Mouse (Mus musculus) testis, adult 2 months (tissue): ENCODE measurements at regions not wholly inside any gene's neighbourhood (a gene's known extent, or its start where the extent isn't known, plus 50 kb on each side); places are given as distances from the start of the nearest gene placed in this dataset.

Experiments
- H3K27ac ChIP-seq: fragments of 200-500 bp; 2 replicates; pipeline ENCODE4 v1.5.1; 2012; ENCODE audit warnings: low read depth, low read length; ENCODE audit not compliant: control insufficient read depth, insufficient read depth
- H3K27me3 ChIP-seq: fragments of 200-500 bp; 2 replicates; pipeline ENCODE4 v1.6.1; 2012; ENCODE audit warnings: mild to moderate bottlenecking, low read length, moderate library complexity; ENCODE audit not compliant: control insufficient read depth, insufficient read depth
- H3K36me3 ChIP-seq: fragments of 200-500 bp; 2 replicates; pipeline ENCODE4 v1.6.1; 2012; ENCODE audit warnings: mild to moderate bottlenecking, low read length; ENCODE audit not compliant: control insufficient read depth, insufficient read depth
- H3K4me1 ChIP-seq: fragments of 200-500 bp; 2 replicates; pipeline ENCODE4 v1.6.1; 2012; ENCODE audit warnings: low read length; ENCODE audit not compliant: control insufficient read depth, insufficient read depth
- H3K4me3 ChIP-seq: fragments of 200-500 bp; 2 replicates; pipeline ENCODE4 v1.5.1; 2012; ENCODE audit warnings: low read depth, mild to moderate bottlenecking, low read length, moderate library complexity, mixed read lengths; ENCODE audit not compliant: control insufficient read depth
- CTCF ChIP-seq: fragments of 200-500 bp; IDR thresholded peaks from 2 replicates; pipeline ENCODE4 v1.5.1; 2012; ENCODE audit warnings: low read depth, mild to moderate bottlenecking, inconsistent platforms, low read length, moderate library complexity; ENCODE audit not compliant: control insufficient read depth, insufficient read depth, insufficient replicate concordance
- POLR2A ChIP-seq: fragments of 200-500 bp; IDR thresholded peaks from 2 replicates; pipeline ENCODE4 v1.6.1; 2012; ENCODE audit warnings: low read depth, mild to moderate bottlenecking, inconsistent platforms, low read length, moderate library complexity; ENCODE audit not compliant: control insufficient read depth

DNA sequence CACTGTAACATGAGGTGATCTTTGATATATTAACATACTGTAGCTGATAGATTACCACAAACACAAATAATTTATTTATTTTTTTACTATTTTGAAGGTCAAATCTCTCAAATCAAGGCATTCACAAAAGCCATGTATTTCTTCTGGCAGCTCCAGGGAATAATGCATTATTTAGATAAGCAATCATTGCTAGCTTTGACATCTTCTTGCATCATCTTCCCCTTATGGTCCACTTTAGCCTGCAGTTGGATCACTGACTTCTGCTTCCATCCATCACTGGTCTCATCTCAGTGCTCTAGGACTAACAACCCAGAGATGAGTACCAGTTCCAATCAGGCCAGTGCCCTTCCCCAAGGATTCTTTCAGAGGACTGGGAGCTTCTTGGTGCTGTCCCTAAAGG lies 95.3 kb upstream of the Actbl2 start:
- Histone ChIP-seq H3K4me1 (no peaks in the 10 kb centered on the region), H3K27ac (no peak overlapping the region), H3K27me3 (no peaks in the 10 kb centered on the region), H3K4me3 (no peak overlapping the region), H3K36me3 (no peaks in the 10 kb centered on the region)
- no peak for TF ChIP-seq POLR2A
- no peak for TF ChIP-seq CTCF

DNA sequence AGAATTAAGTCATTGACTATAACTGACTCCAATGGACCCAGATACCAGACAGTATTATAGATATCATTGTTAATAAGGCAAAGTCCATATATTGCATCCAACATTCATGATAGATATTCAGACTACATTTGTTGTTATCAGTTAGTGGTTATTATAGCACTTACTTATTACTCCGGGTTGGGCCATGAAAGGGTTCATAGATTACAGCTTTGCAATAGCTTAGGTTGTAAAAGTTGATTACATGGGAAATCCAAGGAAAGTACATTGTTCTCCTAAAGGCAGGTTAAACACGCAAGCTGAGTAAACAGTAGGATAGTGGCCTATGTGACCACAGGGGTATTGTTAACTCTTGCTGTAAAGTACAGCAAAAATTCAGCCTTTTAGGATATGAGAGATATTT lies 89.3 kb upstream of the Actbl2 start:
- H3K4me1 ChIP-seq, result no peaks in the 10 kb centered on the region
- no peaks in the 10 kb centered on the region for H3K27me3 ChIP-seq
- H3K4me3 ChIP-seq, result no peak overlapping the region
- H3K27ac ChIP-seq, result no peak overlapping the region
- no peaks in the 10 kb centered on the region for H3K36me3 ChIP-seq
- no peak for TF ChIP-seq CTCF
- no peak for TF ChIP-seq POLR2A

DNA sequence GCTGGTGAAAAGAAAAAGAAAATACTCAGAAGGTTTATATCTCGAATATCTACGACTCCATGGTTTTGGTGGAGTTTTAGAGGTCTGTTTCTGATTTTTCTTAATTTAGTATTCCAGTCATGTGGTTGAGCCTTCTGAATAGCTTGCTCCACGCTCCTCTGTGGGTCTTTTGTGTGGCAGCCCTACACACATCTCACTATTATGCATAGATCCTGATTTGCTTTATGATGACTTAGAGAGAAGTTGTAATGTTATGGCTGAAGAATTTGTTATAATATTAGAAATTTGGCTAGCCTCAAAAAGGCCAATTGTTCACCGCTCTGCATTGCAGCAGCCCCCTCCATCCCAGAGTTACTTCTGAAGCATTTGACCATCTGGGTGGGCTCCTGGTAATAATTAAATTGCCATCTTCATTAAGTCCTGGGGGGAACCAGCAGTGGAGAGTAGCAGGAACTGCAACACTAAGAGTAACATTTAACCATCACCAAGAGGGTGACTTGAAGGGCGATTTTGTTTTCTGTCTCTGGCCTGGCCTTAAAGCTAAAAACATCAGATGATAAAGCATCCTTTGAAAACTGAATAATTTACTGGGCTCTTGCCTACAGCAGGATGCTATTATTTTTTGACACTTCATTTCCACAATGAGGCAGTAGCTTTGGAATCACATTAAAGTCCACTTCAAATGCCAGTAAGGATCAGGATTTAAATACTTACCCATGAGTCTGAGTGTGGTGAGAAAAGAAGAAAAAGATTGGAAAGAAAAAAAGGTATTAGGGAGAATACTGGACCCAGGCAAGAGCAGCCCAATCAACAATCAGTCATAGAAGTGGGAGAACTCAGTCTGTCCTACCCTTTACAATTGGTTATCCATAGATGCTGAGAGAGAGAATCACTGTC lies 84.3 kb upstream of the Actbl2 start:
- TF ChIP-seq POLR2A, result no peak
- Histone ChIP-seq H3K4me3 (no peak overlapping the region), H3K36me3 (no peaks in the 10 kb centered on the region), H3K4me1 (no peaks in the 10 kb centered on the region), H3K27ac (no peak overlapping the region), H3K27me3 (no peaks in the 10 kb centered on the region)

DNA sequence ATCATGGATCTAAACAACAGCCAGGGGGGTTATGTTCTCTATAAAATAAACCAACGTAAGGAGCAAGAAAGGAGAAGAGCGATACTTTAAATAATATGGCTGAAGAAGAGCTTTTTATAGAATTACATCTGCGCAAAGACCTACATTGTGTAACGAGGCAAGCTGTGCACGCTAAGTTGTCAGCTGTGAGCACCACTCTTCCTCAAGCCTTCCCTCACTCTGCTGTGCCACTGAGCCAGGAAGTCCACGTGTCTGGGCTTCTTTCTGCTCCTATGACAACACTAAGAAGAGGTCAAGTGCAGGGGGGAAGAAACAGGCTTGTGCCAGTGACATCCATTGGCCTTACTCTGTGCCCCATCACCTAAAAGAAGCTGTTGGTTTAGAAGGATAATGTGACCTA lies 75.6 kb upstream of the Actbl2 start:
- Histone ChIP-seq H3K36me3 (no peaks in the 10 kb centered on the region), H3K4me1 (no peaks in the 10 kb centered on the region), H3K27me3 (no peaks in the 10 kb centered on the region), H3K27ac (no peak overlapping the region), H3K4me3 (no peak overlapping the region)
- no peak for TF ChIP-seq POLR2A
- TF ChIP-seq CTCF, result no peak

DNA sequence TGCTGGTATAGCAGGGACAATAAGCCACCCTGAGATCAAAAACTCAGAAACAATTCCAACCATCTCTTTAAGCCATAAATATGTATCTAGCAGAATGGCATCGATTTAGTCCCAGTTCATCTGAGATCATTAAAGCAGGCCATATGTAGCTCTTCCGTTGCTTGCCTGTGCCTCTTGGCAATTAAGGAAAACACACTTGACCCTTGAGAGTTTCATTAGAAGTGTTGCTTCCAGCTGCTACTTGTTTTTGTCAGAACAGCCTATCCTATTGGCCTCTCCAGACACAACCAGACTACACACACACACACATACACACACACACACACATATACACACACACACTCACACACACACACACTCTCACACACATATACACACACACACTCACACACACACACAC lies 71.5 kb upstream of the Actbl2 start:
- no peaks in the 10 kb centered on the region for H3K27me3 ChIP-seq
- no peak overlapping the region for H3K4me3 ChIP-seq
- H3K27ac ChIP-seq, result no peak overlapping the region
- no peaks in the 10 kb centered on the region for H3K4me1 ChIP-seq
- H3K36me3 ChIP-seq, result no peaks in the 10 kb centered on the region
- TF ChIP-seq CTCF (no peak), POLR2A (no peak)

DNA sequence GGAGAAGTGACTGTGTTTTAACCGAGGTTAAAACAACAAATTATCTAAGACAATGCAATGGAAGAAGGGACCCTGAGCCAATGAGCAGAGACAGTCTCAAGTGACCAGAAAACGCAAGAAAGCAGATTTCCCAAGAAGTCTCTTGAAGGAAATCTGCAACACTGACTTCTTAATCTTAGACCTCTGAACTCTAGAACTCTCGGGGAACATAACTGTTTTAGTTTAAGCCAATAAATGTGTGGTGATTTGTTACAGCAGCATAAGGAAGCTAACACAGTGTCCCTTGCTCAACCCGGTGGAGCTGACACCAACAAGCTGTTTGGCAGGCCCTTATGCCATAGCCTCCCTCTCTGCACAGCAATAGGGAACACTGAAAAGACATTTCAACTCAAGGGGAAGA lies 69.0 kb upstream of the Actbl2 start:
- TF ChIP-seq POLR2A (no peak), CTCF (no peak)
- no peaks in the 10 kb centered on the region for H3K27me3 ChIP-seq
- no peaks in the 10 kb centered on the region for H3K4me1 ChIP-seq
- H3K36me3 ChIP-seq, result no peaks in the 10 kb centered on the region
- H3K4me3 ChIP-seq, result no peak overlapping the region
- H3K27ac ChIP-seq, result no peak overlapping the region

DNA sequence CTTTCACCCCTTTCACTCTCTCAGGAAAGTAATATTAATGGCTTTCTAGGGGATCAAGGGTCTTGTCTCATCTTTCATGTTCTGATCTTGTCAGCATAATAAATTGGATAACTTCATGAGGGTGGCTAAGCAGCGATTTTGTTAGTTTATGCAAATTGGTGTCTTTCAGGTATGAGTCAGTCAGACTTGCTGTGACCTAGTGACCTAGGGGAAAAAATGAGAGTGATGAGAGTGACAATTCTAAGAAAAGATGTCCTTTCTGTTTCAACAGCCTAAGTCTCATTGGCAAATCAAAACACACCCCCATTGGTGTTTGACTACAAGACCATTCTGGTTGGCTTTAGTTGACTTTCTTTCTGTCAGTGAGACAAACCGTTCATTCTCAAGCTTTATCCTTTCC lies 68.0 kb upstream of the Actbl2 start:
- H3K27me3 ChIP-seq, result no peaks in the 10 kb centered on the region
- H3K27ac ChIP-seq, result no peak overlapping the region
- no peaks in the 10 kb centered on the region for H3K36me3 ChIP-seq
- H3K4me3 ChIP-seq, result no peak overlapping the region
- TF ChIP-seq CTCF (no peak), POLR2A (no peak)
- H3K4me1 ChIP-seq, result no peaks in the 10 kb centered on the region

DNA sequence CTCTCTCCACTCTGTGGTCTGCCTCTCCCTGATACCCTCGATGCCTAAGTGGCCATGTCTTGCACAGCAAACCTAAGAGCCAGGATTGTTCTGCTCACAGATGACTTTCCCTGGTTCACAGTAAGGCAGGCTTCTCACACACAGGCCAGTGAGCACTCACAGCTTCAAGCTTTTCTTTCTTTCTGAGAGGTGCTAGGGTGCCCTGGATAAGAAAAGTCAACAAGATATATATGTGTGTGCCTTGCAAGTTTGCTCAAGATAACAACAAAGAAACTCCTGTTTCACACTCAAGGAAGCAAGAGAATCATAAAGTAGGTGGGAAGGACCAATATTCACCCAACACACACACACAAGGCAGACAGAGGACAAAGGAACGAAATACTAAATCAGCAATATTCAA lies 60.9 kb upstream of the Actbl2 start:
- Histone ChIP-seq H3K27ac (no peak overlapping the region), H3K36me3 (no peaks in the 10 kb centered on the region), H3K4me3 (no peak overlapping the region), H3K27me3 (no peaks in the 10 kb centered on the region), H3K4me1 (no peaks in the 10 kb centered on the region)
- no peak for TF ChIP-seq POLR2A
- TF ChIP-seq CTCF, result no peak

DNA sequence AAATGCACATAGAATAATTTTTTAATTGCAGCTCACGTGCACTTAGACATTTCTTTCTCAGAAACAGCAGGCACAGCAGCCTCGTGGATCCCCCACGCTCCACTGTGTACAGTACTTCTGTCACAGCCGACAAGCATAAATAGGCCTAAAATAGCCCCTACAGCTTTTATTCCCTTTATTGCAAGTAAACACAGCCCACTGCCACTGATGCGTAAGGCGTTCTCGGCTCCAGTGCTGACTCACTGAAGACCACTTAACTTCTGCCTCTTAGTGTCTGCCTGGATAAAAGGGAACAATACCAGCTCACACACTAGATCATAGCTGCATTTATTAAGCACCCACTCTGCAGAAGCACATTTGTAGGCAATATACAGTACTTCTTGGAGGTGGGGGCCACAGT lies 60.5 kb upstream of the Actbl2 start:
- Histone ChIP-seq H3K4me3 (no peak overlapping the region), H3K27me3 (no peaks in the 10 kb centered on the region), H3K36me3 (no peaks in the 10 kb centered on the region), H3K4me1 (no peaks in the 10 kb centered on the region), H3K27ac (no peak overlapping the region)
- TF ChIP-seq CTCF (no peak), POLR2A (no peak)
